Mouse (Mus musculus): ENCODE results near the gene Plb1. TPM values are rescaled to one million over a fixed set of nuclear protein-coding genes. Genes with fewer than 3 reads are reported as not detected.

Plb1 gene
- polyA plus RNA-seq, 1 experiment = 77.1 TPM

DNA sequence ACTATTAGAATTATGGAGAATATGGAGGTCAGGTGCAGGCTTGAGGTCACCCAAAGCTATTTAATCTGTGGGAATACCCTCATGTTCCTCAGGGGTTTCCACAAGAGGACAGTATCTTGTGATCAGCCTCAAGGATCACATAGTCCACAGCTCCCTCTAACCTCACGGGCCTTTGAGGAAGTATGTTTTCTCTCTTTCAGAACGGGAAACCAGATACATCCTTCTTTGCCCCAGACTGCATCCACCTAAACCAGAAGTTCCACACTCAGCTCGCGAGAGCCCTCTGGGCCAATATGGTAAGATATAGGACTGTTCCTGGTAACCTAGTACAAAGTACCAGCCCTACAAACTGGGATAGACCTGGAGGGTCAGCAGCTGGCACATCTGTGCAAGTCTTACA, 100.1 kb downstream of the Plb1 start:
- H3K36me3 ChIP-seq (ENCODE audit: control insufficient read depth, insufficient read depth, low read length) = no peaks in the 10 kb centered on the region
- no peak overlapping the region for H3K27ac ChIP-seq (ENCODE audit: control insufficient read depth, insufficient read depth, low read depth, low read length)
- TF ChIP-seq CTCF (IDR thresholded peaks at IDR 0.05; ENCODE audit: control insufficient read depth, insufficient read depth, insufficient replicate concordance, low read depth, low read length) = no peak
- no peak for TF ChIP-seq POLR2A (IDR thresholded peaks at IDR 0.05; ENCODE audit: control insufficient read depth, low read depth, low read length)
- no peak overlapping the region for H3K4me3 ChIP-seq (ENCODE audit: control insufficient read depth, low read depth, low read length)
- no peaks in the 10 kb centered on the region for H3K27me3 ChIP-seq (ENCODE audit: control insufficient read depth, insufficient read depth, low read length)
- peaks cover 6% of the 10 kb centered on the region for H3K4me1 ChIP-seq (ENCODE audit: control insufficient read depth, insufficient read depth, low read length)

DNA sequence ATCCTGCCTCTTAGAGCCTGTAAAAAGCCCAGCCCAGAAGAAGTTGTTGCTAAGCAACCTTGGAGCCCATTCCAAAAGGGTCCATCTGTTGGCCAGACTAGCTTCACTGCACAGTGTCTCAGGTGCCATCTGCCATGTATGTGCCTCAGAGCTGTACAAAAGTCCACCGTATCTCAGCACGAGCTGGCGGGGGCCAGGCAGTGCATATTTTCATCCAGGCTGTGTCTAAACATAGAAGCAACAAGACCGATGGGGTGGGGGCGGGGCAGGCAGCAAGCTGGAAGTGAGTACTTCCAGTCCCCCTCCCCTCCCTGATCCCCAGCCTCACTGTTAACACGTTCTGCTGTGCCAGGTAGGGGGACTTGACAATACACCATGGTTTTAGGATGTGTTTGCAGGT, 102.7 kb downstream of the Plb1 start:
- Histone ChIP-seq H3K27ac (ENCODE audit: control insufficient read depth, insufficient read depth, low read depth, low read length) (no peak overlapping the region), H3K4me3 (ENCODE audit: control insufficient read depth, low read depth, low read length) (no peak overlapping the region; the same call in 1 of the 2 replicates), H3K27me3 (ENCODE audit: control insufficient read depth, insufficient read depth, low read length) (no peaks in the 10 kb centered on the region), H3K4me1 (ENCODE audit: control insufficient read depth, insufficient read depth, low read length) (peaks cover 4% of the 10 kb centered on the region; the same call in 1 of the 2 replicates), H3K36me3 (ENCODE audit: control insufficient read depth, insufficient read depth, low read length) (no peaks in the 10 kb centered on the region)
- TF ChIP-seq CTCF (IDR thresholded peaks at IDR 0.05; ENCODE audit: control insufficient read depth, insufficient read depth, insufficient replicate concordance, low read depth, low read length) = no peak
- TF ChIP-seq POLR2A (IDR thresholded peaks at IDR 0.05; ENCODE audit: control insufficient read depth, low read depth, low read length) = no peak

DNA sequence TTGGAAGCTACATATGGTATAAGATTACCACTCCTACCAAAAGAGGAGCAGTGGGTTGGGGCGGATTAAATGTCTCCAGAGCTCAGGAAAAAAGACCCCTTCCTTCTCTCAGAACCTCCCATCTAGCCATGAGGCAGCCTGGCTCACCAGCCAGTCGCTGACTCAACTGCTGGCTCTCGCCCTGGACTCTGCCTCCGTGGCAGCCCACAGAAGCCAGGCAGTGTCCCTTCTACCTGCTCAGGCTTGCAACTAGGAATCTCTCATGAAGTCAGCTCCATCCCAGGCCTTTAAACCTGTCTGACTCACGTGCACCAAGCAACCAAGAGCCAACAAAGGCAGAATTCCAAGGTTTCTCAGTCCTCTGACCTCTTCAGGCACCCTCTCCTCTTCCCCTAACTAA, 103.6 kb downstream of the Plb1 start:
- no peak overlapping the region for H3K4me3 ChIP-seq (ENCODE audit: control insufficient read depth, low read depth, low read length)
- H3K36me3 ChIP-seq (ENCODE audit: control insufficient read depth, insufficient read depth, low read length) = no peaks in the 10 kb centered on the region
- no peak for TF ChIP-seq POLR2A (IDR thresholded peaks at IDR 0.05; ENCODE audit: control insufficient read depth, low read depth, low read length)
- no peak for TF ChIP-seq CTCF (IDR thresholded peaks at IDR 0.05; ENCODE audit: control insufficient read depth, insufficient read depth, insufficient replicate concordance, low read depth, low read length)
- H3K4me1 ChIP-seq (ENCODE audit: control insufficient read depth, insufficient read depth, low read length) = peaks cover 4% of the 10 kb centered on the region; the same call in 1 of the 2 replicates
- H3K27me3 ChIP-seq (ENCODE audit: control insufficient read depth, insufficient read depth, low read length) = no peaks in the 10 kb centered on the region
- no peak overlapping the region for H3K27ac ChIP-seq (ENCODE audit: control insufficient read depth, insufficient read depth, low read depth, low read length)

- Histone ChIP-seq H3K27me3 (ENCODE audit: control insufficient read depth, insufficient read depth, low read length) (no peaks in the 10 kb centered on the region), H3K4me1 (ENCODE audit: control insufficient read depth, insufficient read depth, low read length) (peaks cover 4% of the 10 kb centered on the region; the same call in 1 of the 2 replicates), H3K4me3 (ENCODE audit: control insufficient read depth, low read depth, low read length) (no peak overlapping the region), H3K27ac (ENCODE audit: control insufficient read depth, insufficient read depth, low read depth, low read length) (no peak overlapping the region), H3K36me3 (ENCODE audit: control insufficient read depth, insufficient read depth, low read length) (no peaks in the 10 kb centered on the region)
- TF ChIP-seq POLR2A (IDR thresholded peaks at IDR 0.05; ENCODE audit: control insufficient read depth, low read depth, low read length) (no peak), CTCF (IDR thresholded peaks at IDR 0.05; ENCODE audit: control insufficient read depth, insufficient read depth, insufficient replicate concordance, low read depth, low read length) (no peak)
Measured at GRCm38 (mm10) chr5:32337336-32337735, 104.8 kb downstream of the Plb1 start.

DNA sequence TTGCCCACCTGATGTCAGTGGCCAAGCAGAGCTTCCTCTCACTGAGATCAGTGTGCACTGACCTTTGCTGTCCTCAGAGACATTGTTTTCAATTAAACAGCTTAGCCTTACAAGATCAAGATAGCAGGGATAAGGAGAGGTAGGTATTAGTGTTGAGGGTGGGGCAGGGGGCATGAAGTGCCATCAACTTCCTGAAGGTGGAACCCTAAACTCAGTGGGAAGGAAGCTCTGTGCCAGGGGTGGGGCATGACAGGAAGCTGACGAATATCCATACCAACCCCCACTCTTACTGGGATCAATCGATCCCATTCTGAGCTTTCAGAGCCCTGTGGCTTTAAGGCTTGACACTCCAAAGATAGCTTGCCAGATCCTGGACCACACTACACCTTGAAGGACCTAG, 105.8 kb downstream of the Plb1 start:
- no peak overlapping the region for H3K4me3 ChIP-seq (ENCODE audit: control insufficient read depth, low read depth, low read length)
- H3K36me3 ChIP-seq (ENCODE audit: control insufficient read depth, insufficient read depth, low read length) = no peaks in the 10 kb centered on the region
- no peak overlapping the region for H3K27ac ChIP-seq (ENCODE audit: control insufficient read depth, insufficient read depth, low read depth, low read length)
- no peaks in the 10 kb centered on the region for H3K27me3 ChIP-seq (ENCODE audit: control insufficient read depth, insufficient read depth, low read length)
- TF ChIP-seq POLR2A (IDR thresholded peaks at IDR 0.05; ENCODE audit: control insufficient read depth, low read depth, low read length) (no peak), CTCF (IDR thresholded peaks at IDR 0.05; ENCODE audit: control insufficient read depth, insufficient read depth, insufficient replicate concordance, low read depth, low read length) (no peak)
- peaks cover 4% of the 10 kb centered on the region; the same call in 1 of the 2 replicates for H3K4me1 ChIP-seq (ENCODE audit: control insufficient read depth, insufficient read depth, low read length)

- Histone ChIP-seq H3K27ac (ENCODE audit: control insufficient read depth, insufficient read depth, low read depth, low read length) (no peak overlapping the region), H3K36me3 (ENCODE audit: control insufficient read depth, insufficient read depth, low read length) (no peaks in the 10 kb centered on the region), H3K4me3 (ENCODE audit: control insufficient read depth, low read depth, low read length) (no peak overlapping the region), H3K27me3 (ENCODE audit: control insufficient read depth, insufficient read depth, low read length) (no peaks in the 10 kb centered on the region), H3K4me1 (ENCODE audit: control insufficient read depth, insufficient read depth, low read length) (peaks cover 4% of the 10 kb centered on the region; the same call in 1 of the 2 replicates)
- TF ChIP-seq CTCF (IDR thresholded peaks at IDR 0.05; ENCODE audit: control insufficient read depth, insufficient read depth, insufficient replicate concordance, low read depth, low read length) (no peak), POLR2A (IDR thresholded peaks at IDR 0.05; ENCODE audit: control insufficient read depth, low read depth, low read length) (no peak)
Measured at GRCm38 (mm10) chr5:32338766-32339165, 106.3 kb downstream of the Plb1 start.

DNA sequence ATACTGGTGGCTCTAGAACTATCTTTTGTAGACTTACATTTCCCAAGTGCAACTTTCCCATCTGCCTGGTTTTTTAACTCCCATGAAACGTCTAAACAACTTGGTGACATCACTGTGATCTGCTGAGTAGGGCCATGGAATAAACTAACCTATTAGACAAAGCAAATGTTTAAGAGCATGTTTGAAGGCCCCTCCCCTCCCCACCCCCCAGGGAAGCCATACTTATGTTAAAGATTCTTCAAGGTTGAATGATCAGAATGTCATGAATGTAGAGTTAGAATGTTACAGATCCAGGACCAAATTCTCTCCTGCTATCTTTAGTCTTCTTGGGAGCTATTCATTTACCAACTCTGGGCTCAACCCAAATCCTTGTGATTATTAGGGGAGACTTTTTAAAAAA, 107.7 kb downstream of the Plb1 start:
- H3K27me3 ChIP-seq (ENCODE audit: control insufficient read depth, insufficient read depth, low read length) = no peaks in the 10 kb centered on the region
- H3K36me3 ChIP-seq (ENCODE audit: control insufficient read depth, insufficient read depth, low read length) = no peaks in the 10 kb centered on the region
- H3K27ac ChIP-seq (ENCODE audit: control insufficient read depth, insufficient read depth, low read depth, low read length) = no peak overlapping the region
- TF ChIP-seq CTCF (IDR thresholded peaks at IDR 0.05; ENCODE audit: control insufficient read depth, insufficient read depth, insufficient replicate concordance, low read depth, low read length) (no peak), POLR2A (IDR thresholded peaks at IDR 0.05; ENCODE audit: control insufficient read depth, low read depth, low read length) (no peak)
- H3K4me3 ChIP-seq (ENCODE audit: control insufficient read depth, low read depth, low read length) = no peak overlapping the region
- H3K4me1 ChIP-seq (ENCODE audit: control insufficient read depth, insufficient read depth, low read length) = peaks cover 2% of the 10 kb centered on the region; the same call in 1 of the 2 replicates
